Mouse (Mus musculus): ENCODE data around the gene Tcirg1. TPM values are rescaled to one million over a fixed set of nuclear protein-coding genes. Genes with fewer than 3 reads are reported as not detected.

Gene Tcirg1
- polyA plus RNA-seq, 1 experiment from 2014 or later: 8.6 TPM

- no peak for ATAC-seq (ENCODE audit: low read depth)
- Histone ChIP-seq H3K4me3 (ENCODE audit: low read depth, low read length) (no peak overlapping the region), H3K4me2 (ENCODE audit: low read depth, low read length) (no peak overlapping the region), H3K9ac (replicated peaks; ENCODE audit: low read depth, low read length) (no peak overlapping the region), H3K9me3 (ENCODE audit: control insufficient read depth, low read length) (no peaks in the 10 kb centered on the region), H3K27ac (ENCODE audit: low read depth, low read length) (no peak overlapping the region), H3K27me3 (ENCODE audit: control insufficient read depth, insufficient read depth, low read length) (no peaks in the 10 kb centered on the region), H3K4me1 (ENCODE audit: control insufficient read depth, insufficient read depth, low read length) (no peaks in the 10 kb centered on the region), H3K36me3 (ENCODE audit: control insufficient read depth, insufficient read depth, low read length) (no peaks in the 10 kb centered on the region)
- WGBS: 62% methylated on average over 10 of the region's 10 CpGs
Measured at GRCm38 (mm10) chr19:3922661-3923371, 15.9 kb upstream of the Tcirg1 start.

GRCm38 (mm10) chr19:3919928-3920327 lies 13.0 kb upstream of the Tcirg1 start:
- H3K4me2 ChIP-seq (ENCODE audit: low read depth, low read length): no peak overlapping the region
- H3K4me3 ChIP-seq (ENCODE audit: low read depth, low read length): no peak overlapping the region
- ATAC-seq (ENCODE audit: low read depth): no peak
- H3K36me3 ChIP-seq (ENCODE audit: control insufficient read depth, insufficient read depth, low read length): no peaks in the 10 kb centered on the region
- H3K27ac ChIP-seq (ENCODE audit: low read depth, low read length): no peak overlapping the region
- H3K9ac ChIP-seq (replicated peaks; ENCODE audit: low read depth, low read length): no peak overlapping the region
- no peaks in the 10 kb centered on the region for H3K27me3 ChIP-seq (ENCODE audit: control insufficient read depth, insufficient read depth, low read length)
- H3K9me3 ChIP-seq (ENCODE audit: control insufficient read depth, low read length): no peaks in the 10 kb centered on the region
- no peaks in the 10 kb centered on the region for H3K4me1 ChIP-seq (ENCODE audit: control insufficient read depth, insufficient read depth, low read length)

GRCm38 (mm10) chr19:3916727-3917126 lies 9.8 kb upstream of the Tcirg1 start:
- no peak overlapping the region for H3K9ac ChIP-seq (replicated peaks; ENCODE audit: low read depth, low read length)
- WGBS: 81% methylated on average over 11 of the region's 11 CpGs

GRCm38 (mm10) chr19:3914535-3914934 lies 7.6 kb upstream of the Tcirg1 start:
- Histone ChIP-seq H3K9ac (replicated peaks; ENCODE audit: low read depth, low read length) (no peak overlapping the region), H3K4me1 (ENCODE audit: control insufficient read depth, insufficient read depth, low read length) (peaks cover 13% of the 10 kb centered on the region), H3K27me3 (ENCODE audit: control insufficient read depth, insufficient read depth, low read length) (no peaks in the 10 kb centered on the region), H3K27ac (ENCODE audit: low read depth, low read length) (no peak overlapping the region), H3K4me3 (ENCODE audit: low read depth, low read length) (no peak overlapping the region), H3K4me2 (ENCODE audit: low read depth, low read length) (no peak overlapping the region), H3K9me3 (ENCODE audit: control insufficient read depth, low read length) (no peaks in the 10 kb centered on the region), H3K36me3 (ENCODE audit: control insufficient read depth, insufficient read depth, low read length) (peaks cover 8% of the 10 kb centered on the region; the same call in 1 of the 2 replicates)
- 96% methylated on average over 5 of the region's 5 CpGs for WGBS
- ATAC-seq (ENCODE audit: low read depth): no peak

More at GRCm38 (mm10) chr19:3916727-3917126, 9.8 kb upstream of the Tcirg1 start:
- no peaks in the 10 kb centered on the region for H3K36me3 ChIP-seq (ENCODE audit: control insufficient read depth, insufficient read depth, low read length)
- no peaks in the 10 kb centered on the region for H3K27me3 ChIP-seq (ENCODE audit: control insufficient read depth, insufficient read depth, low read length)
- H3K4me1 ChIP-seq (ENCODE audit: control insufficient read depth, insufficient read depth, low read length): peaks cover 13% of the 10 kb centered on the region
- no peak for ATAC-seq (ENCODE audit: low read depth)
- no peak overlapping the region for H3K4me3 ChIP-seq (ENCODE audit: low read depth, low read length)
- H3K4me2 ChIP-seq (ENCODE audit: low read depth, low read length): no peak overlapping the region
- no peak overlapping the region for H3K27ac ChIP-seq (ENCODE audit: low read depth, low read length)
- no peaks in the 10 kb centered on the region for H3K9me3 ChIP-seq (ENCODE audit: control insufficient read depth, low read length)

- ATAC-seq (ENCODE audit: low read depth): no peak
- 87% methylated on average over 8 of the region's 8 CpGs for WGBS
- Histone ChIP-seq H3K4me1 (ENCODE audit: control insufficient read depth, insufficient read depth, low read length) (peaks cover 13% of the 10 kb centered on the region), H3K9ac (replicated peaks; ENCODE audit: low read depth, low read length) (peak overlapping the region; percentile 54), H3K27me3 (ENCODE audit: control insufficient read depth, insufficient read depth, low read length) (no peaks in the 10 kb centered on the region), H3K9me3 (ENCODE audit: control insufficient read depth, low read length) (no peaks in the 10 kb centered on the region), H3K36me3 (ENCODE audit: control insufficient read depth, insufficient read depth, low read length) (peaks cover 12% of the 10 kb centered on the region; the same call in 1 of the 2 replicates), H3K4me3 (ENCODE audit: low read depth, low read length) (peak overlapping the region; percentile 68), H3K4me2 (ENCODE audit: low read depth, low read length) (peak overlapping the region; percentile 79), H3K27ac (ENCODE audit: low read depth, low read length) (no peak overlapping the region)
Measured at GRCm38 (mm10) chr19:3913692-3914091, 6.8 kb upstream of the Tcirg1 start.

GRCm38 (mm10) chr19:3912337-3913204 lies 5.6 kb upstream of the Tcirg1 start, which contains the start of gene Ndufs8:
Gene Ndufs8, minus strand, starts transcription at chr19:3912774.
- no peaks in the 10 kb centered on the region for H3K9me3 ChIP-seq (ENCODE audit: control insufficient read depth, low read length)
- H3K4me1 ChIP-seq (ENCODE audit: control insufficient read depth, insufficient read depth, low read length): peaks cover 13% of the 10 kb centered on the region
- H3K36me3 ChIP-seq (ENCODE audit: control insufficient read depth, insufficient read depth, low read length): peaks cover 13% of the 10 kb centered on the region; the same call in 1 of the 2 replicates
- H3K27ac ChIP-seq (ENCODE audit: low read depth, low read length): peak within 1 kb of the TSS; percentile 82
- peak within 1 kb of the TSS; percentile 79 for H3K4me2 ChIP-seq (ENCODE audit: low read depth, low read length)
- ATAC-seq (ENCODE audit: low read depth): peak; percentile 99
- no peaks in the 10 kb centered on the region for H3K27me3 ChIP-seq (ENCODE audit: control insufficient read depth, insufficient read depth, low read length)
- peak within 1 kb of the TSS; percentile 68 for H3K4me3 ChIP-seq (ENCODE audit: low read depth, low read length)
- WGBS: under 1% methylated on average over 43 of the region's 43 CpGs
- H3K9ac ChIP-seq (replicated peaks; ENCODE audit: low read depth, low read length): peak within 1 kb of the TSS; percentile 68

GRCm38 (mm10) chr19:3910206-3910605 lies 3.3 kb upstream of the Tcirg1 start:
- no peak overlapping the region for H3K9ac ChIP-seq (replicated peaks; ENCODE audit: low read depth, low read length)

GRCm38 (mm10) chr19:3907876-3908660 lies 1.1 kb upstream of the Tcirg1 start:
- Histone ChIP-seq H3K27ac (ENCODE audit: low read depth, low read length) (no peak overlapping the region), H3K4me3 (ENCODE audit: low read depth, low read length) (no peak overlapping the region), H3K4me1 (ENCODE audit: control insufficient read depth, insufficient read depth, low read length) (peaks cover 9% of the 10 kb centered on the region), H3K27me3 (ENCODE audit: control insufficient read depth, insufficient read depth, low read length) (no peaks in the 10 kb centered on the region), H3K9me3 (ENCODE audit: control insufficient read depth, low read length) (no peaks in the 10 kb centered on the region), H3K9ac (replicated peaks; ENCODE audit: low read depth, low read length) (no peak overlapping the region), H3K4me2 (ENCODE audit: low read depth, low read length) (no peak overlapping the region; the same call in 1 of the 2 replicates), H3K36me3 (ENCODE audit: control insufficient read depth, insufficient read depth, low read length) (peaks cover 13% of the 10 kb centered on the region; the same call in 1 of the 2 replicates)
- ATAC-seq (ENCODE audit: low read depth): no peak
- 79% methylated on average over 8 of the region's 8 CpGs for WGBS

More at GRCm38 (mm10) chr19:3910206-3910605, 3.3 kb upstream of the Tcirg1 start:
- ATAC-seq (ENCODE audit: low read depth): no peak
- no peak overlapping the region for H3K4me3 ChIP-seq (ENCODE audit: low read depth, low read length)
- H3K4me1 ChIP-seq (ENCODE audit: control insufficient read depth, insufficient read depth, low read length): peaks cover 18% of the 10 kb centered on the region
- no peak overlapping the region for H3K27ac ChIP-seq (ENCODE audit: low read depth, low read length)
- H3K4me2 ChIP-seq (ENCODE audit: low read depth, low read length): no peak overlapping the region
- WGBS: 81% methylated on average over 5 of the region's 5 CpGs
- peaks cover 13% of the 10 kb centered on the region; the same call in 1 of the 2 replicates for H3K36me3 ChIP-seq (ENCODE audit: control insufficient read depth, insufficient read depth, low read length)
- no peaks in the 10 kb centered on the region for H3K9me3 ChIP-seq (ENCODE audit: control insufficient read depth, low read length)
- H3K27me3 ChIP-seq (ENCODE audit: control insufficient read depth, insufficient read depth, low read length): no peaks in the 10 kb centered on the region
